Mouse (Mus musculus) embryonic facial prominence, embryonic 10.5 days (tissue): ENCODE data around the gene Pih1d1. TPM values are rescaled to one million over a fixed set of nuclear protein-coding genes. Genes with fewer than 3 reads are reported as not detected.

Source experiments
- DNase-seq: peaks from one replicate; pipeline ENCODE4 v3.0.0-alpha.2; 2017; ENCODE audit warnings: low spot score
- H3K27ac ChIP-seq: fragments of 300-500 bp; sonication (generic); replicated peaks from 2 replicates; pipeline ENCODE4 v1.5.1; 2016; ENCODE audit warnings: mild to moderate bottlenecking
- H3K27me3 ChIP-seq: fragments of 300-500 bp; sonication (generic); replicated peaks from 2 replicates; pipeline ENCODE4 v1.6.1; 2016; ENCODE audit warnings: low read depth, mild to moderate bottlenecking; ENCODE audit not compliant: poor library complexity, severe bottlenecking
- H3K36me3 ChIP-seq: fragments of 300-500 bp; sonication (generic); replicated peaks from 2 replicates; pipeline ENCODE4 v1.6.1; 2016; ENCODE audit warnings: mild to moderate bottlenecking, moderate library complexity
- H3K4me1 ChIP-seq: fragments of 300-500 bp; sonication (generic); 2 replicates; pipeline ENCODE4 v1.6.1; 2016
- H3K4me3 ChIP-seq: fragments of 300-500 bp; sonication (generic); 2 replicates; pipeline ENCODE4 v1.5.1; 2016; ENCODE audit warnings: mild to moderate bottlenecking, moderate library complexity
- H3K9me3 ChIP-seq: fragments of 300-500 bp; sonication (generic); 2 replicates; pipeline ENCODE4 v1.6.1; 2016; ENCODE audit warnings: mild to moderate bottlenecking
- WGBS: fragments of 180-500 bp; shearing (Covaris S2); methylation state at CpG from one replicate; pipeline ENCODE4 v1.1.7; 2016; 5-methylcytosine and 5-hydroxymethylcytosine counted together
- polyA plus RNA-seq: library from polyadenylated mRNA; unstranded; fragments of >200 nt; fragmentation: Nextera tagmentation; extraction: Ambion mirVana; gene quantifications from 2 replicates; pipeline ENCODE4 v1.2.1, GENCODE M21; 2016

Gene Pih1d1
- polyA plus RNA-seq, 1 experiment from 2014 or later, result 99.6 TPM

DNA sequence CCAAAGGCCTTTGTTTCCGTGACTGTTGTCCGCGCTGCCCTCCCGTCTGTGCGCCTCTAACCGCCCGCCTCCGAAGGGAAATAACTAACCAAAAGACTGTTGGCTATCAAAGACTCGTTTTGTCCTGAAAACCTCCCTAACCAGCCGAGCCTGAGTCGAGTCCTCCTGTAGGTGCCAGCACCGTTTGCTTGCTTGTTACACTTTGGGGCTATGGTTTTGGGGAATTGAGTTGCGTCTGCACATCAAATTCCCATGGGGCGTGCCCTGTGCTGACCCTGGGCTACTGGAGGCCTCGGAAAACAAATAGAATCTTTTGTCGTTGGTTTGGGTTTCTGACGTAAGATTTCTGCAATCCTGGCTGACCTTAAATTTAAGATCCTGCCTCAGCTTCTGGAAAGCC is 24.8 kb upstream of the Pih1d1 start:
- H3K27ac ChIP-seq, result peak overlapping the region; percentile 100
- peak; percentile 80 for DNase-seq
- H3K27me3 ChIP-seq, result peaks cover 5% of the 10 kb centered on the region; the same call in 1 of the 2 replicates
- H3K4me1 ChIP-seq, result peaks cover 53% of the 10 kb centered on the region
- under 1% methylated on average over 17 of the region's 17 CpGs for whole genome bisulfite sequencing
- peaks cover 31% of the 10 kb centered on the region for H3K36me3 ChIP-seq
- peak overlapping the region; percentile 88 for H3K4me3 ChIP-seq
- H3K9me3 ChIP-seq, result no peaks in the 10 kb centered on the region

DNA sequence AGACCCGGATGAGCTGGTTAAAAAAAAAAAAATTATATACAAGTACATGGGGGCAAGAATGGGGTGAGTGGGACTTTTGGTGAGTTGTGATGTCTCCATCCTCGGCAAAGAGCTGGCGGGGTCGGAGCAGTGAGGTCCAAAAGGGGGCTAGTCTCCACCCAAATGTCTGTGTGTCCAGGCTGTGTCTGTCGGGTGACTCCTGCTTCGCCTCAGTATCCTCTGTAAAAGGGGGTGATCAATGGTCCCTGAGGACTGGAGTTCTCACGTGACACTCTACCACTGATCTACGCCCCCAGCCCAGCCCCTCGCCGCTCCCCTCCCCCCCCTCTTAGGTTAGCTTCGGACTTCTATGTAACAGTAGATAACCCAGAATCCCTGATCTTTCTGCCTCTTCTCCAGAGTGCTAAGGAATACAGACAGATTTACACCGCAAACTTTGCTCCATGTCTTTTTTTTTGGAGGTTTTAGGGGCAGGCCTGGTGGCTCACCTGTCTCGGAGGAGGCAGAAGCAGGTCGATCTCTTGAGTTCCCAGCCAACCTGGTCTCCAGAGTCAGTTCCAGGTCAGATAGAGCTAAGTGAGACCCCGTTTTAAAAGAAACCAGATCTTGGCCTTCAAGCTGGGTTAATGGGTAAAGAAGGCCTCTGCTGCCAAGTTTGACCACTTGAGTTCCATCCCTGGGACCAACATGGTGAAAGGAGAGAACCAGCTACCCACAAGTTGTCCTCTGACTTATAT is 24.2 kb upstream of the Pih1d1 start:
- Histone ChIP-seq H3K27me3 (peaks cover 12% of the 10 kb centered on the region), H3K27ac (peak overlapping the region; percentile 100), H3K9me3 (no peaks in the 10 kb centered on the region), H3K4me1 (peaks cover 53% of the 10 kb centered on the region), H3K36me3 (peaks cover 30% of the 10 kb centered on the region), H3K4me3 (peak overlapping the region; percentile 88)
- 56% methylated on average over 15 of the region's 15 CpGs for WGBS
- peak; percentile 36 for DNase-seq

GRCm38 (mm10) chr7:45131850-45132249 is 22.3 kb upstream of the Pih1d1 start:
- H3K36me3 ChIP-seq, result peaks cover 11% of the 10 kb centered on the region
- peak overlapping the region; percentile 28; the same call in 1 of the 2 replicates for H3K4me3 ChIP-seq
- H3K4me1 ChIP-seq, result peaks cover 42% of the 10 kb centered on the region
- 0 out of 2 replicates have a peak overlapping the region, but pooled peaks have one; percentile 37 for H3K27ac ChIP-seq
- DNase-seq, result no peak
- H3K9me3 ChIP-seq, result no peaks in the 10 kb centered on the region
- peaks cover 29% of the 10 kb centered on the region for H3K27me3 ChIP-seq
- WGBS, result 82% methylated on average over 11 of the region's 11 CpGs

- DNase-seq, result no peak
- no peaks in the 10 kb centered on the region for H3K9me3 ChIP-seq
- no peaks in the 10 kb centered on the region for H3K36me3 ChIP-seq
- WGBS, result 75% methylated on average over 8 of the region's 8 CpGs
- no peak overlapping the region for H3K4me3 ChIP-seq
- H3K27ac ChIP-seq, result no peak overlapping the region; the same call in 1 of the 2 replicates
- peaks cover 37% of the 10 kb centered on the region for H3K27me3 ChIP-seq
- H3K4me1 ChIP-seq, result peaks cover 35% of the 10 kb centered on the region
Observed at GRCm38 (mm10) chr7:45133446-45134159, 20.5 kb upstream of the Pih1d1 start.

DNA sequence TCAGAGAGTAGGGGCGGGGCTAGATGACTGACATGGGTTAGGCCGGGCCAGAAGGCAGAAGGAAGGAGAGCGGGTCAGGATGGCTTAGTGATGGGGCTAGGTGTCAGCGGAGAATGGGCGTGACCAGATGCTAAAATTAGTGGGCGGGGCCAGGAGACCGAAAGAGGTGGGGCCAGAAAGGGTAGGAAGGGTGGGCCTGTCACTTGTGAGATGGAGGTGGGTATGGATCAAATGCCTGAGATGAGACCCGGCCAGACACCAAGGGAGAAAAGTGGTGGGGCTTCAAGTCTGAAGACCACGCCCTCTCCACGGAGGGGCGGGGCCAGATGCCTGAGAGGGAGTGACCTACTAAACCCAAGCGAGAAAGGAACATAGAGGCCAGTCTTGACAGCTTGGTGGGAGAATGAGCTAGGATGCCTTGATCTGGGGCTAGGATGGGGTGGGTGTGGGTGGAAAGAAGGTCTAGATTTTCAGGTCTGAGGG is 19.5 kb upstream of the Pih1d1 start:
- H3K36me3 ChIP-seq, result no peaks in the 10 kb centered on the region
- no peaks in the 10 kb centered on the region for H3K9me3 ChIP-seq
- H3K27me3 ChIP-seq, result peaks cover 37% of the 10 kb centered on the region
- 5% methylated on average over 12 of the region's 12 CpGs for WGBS
- peak; percentile 48 for DNase-seq
- H3K27ac ChIP-seq, result no peak overlapping the region
- peak overlapping the region; percentile 63; the same call in 1 of the 2 replicates for H3K4me3 ChIP-seq
- H3K4me1 ChIP-seq, result peaks cover 31% of the 10 kb centered on the region

DNA sequence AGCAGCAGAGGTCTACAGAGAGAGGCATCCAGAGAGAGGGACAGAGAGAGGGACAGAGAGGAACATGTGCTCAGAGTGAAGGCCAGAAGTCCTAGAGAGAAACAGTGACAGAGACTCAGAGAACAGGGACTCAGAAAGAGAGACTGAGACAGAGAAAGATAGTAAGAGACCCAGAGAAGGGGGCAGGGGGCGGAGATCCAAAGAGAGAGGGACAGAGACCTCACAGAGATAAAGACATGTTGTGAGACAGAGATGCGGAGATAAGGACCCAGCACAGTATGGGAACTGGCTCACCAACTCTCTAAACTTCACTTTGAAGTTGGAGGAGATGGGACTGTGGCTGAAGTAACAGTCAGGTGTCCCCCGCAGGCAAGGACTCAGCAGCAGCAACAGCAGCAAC is 18.7 kb upstream of the Pih1d1 start:
- Histone ChIP-seq H3K27ac (0 out of 2 replicates have a peak overlapping the region, but pooled peaks have one; percentile 63), H3K4me1 (peaks cover 27% of the 10 kb centered on the region), H3K9me3 (no peaks in the 10 kb centered on the region), H3K4me3 (peak overlapping the region; percentile 63), H3K36me3 (no peaks in the 10 kb centered on the region; the same call in 1 of the 2 replicates), H3K27me3 (peaks cover 37% of the 10 kb centered on the region)
- DNase-seq, result no peak
- WGBS, result 78% methylated on average over 3 of the region's 3 CpGs

- H3K36me3 ChIP-seq, result no peaks in the 10 kb centered on the region; the same call in 1 of the 2 replicates
- peak within 1 kb of the TSS; percentile 63 for H3K27ac ChIP-seq
- peaks cover 37% of the 10 kb centered on the region for H3K27me3 ChIP-seq
- WGBS, result 5% methylated on average over 29 of the region's 29 CpGs
- no peaks in the 10 kb centered on the region for H3K9me3 ChIP-seq
- peak; percentile 86 for DNase-seq
- peak within 1 kb of the TSS; percentile 63 for H3K4me3 ChIP-seq
- peaks cover 27% of the 10 kb centered on the region for H3K4me1 ChIP-seq
Observed at GRCm38 (mm10) chr7:45135993-45136567, 18.0 kb upstream of the Pih1d1 start, which contains the start of the genes Gm45713 and Flt3l. Gene Gm45713 (minus strand): TSS chr7:45136231. Gene Flt3l (minus strand): TSS chr7:45136432.

GRCm38 (mm10) chr7:45137171-45138006 is 16.7 kb upstream of the Pih1d1 start:
- no peak for DNase-seq
- H3K36me3 ChIP-seq, result peaks cover 12% of the 10 kb centered on the region
- 0 out of 2 replicates have a peak overlapping the region, but pooled peaks have one; percentile 6 for H3K4me3 ChIP-seq
- H3K9me3 ChIP-seq, result no peaks in the 10 kb centered on the region
- peaks cover 24% of the 10 kb centered on the region for H3K4me1 ChIP-seq
- 84% methylated on average over 12 of the region's 12 CpGs for WGBS
- H3K27me3 ChIP-seq, result peaks cover 33% of the 10 kb centered on the region
- H3K27ac ChIP-seq, result 0 out of 2 replicates have a peak overlapping the region, but pooled peaks have one; percentile 14

GRCm38 (mm10) chr7:45138403-45138802 is 15.7 kb upstream of the Pih1d1 start:
- DNase-seq, result no peak
- 88% methylated on average over 1 of the region's 1 CpGs for WGBS
- H3K27ac ChIP-seq, result no peak overlapping the region
- H3K27me3 ChIP-seq, result peaks cover 33% of the 10 kb centered on the region
- H3K4me3 ChIP-seq, result no peak overlapping the region
- H3K36me3 ChIP-seq, result peaks cover 22% of the 10 kb centered on the region
- H3K4me1 ChIP-seq, result peaks cover 24% of the 10 kb centered on the region
- H3K9me3 ChIP-seq, result no peaks in the 10 kb centered on the region

- Histone ChIP-seq H3K27ac (no peak overlapping the region), H3K36me3 (peaks cover 40% of the 10 kb centered on the region), H3K9me3 (no peaks in the 10 kb centered on the region), H3K4me3 (no peak overlapping the region), H3K4me1 (peaks cover 13% of the 10 kb centered on the region), H3K27me3 (peaks cover 24% of the 10 kb centered on the region)
- no peak for DNase-seq
- WGBS, result 77% methylated on average over 8 of the region's 8 CpGs
Observed at GRCm38 (mm10) chr7:45139904-45140723, 14.0 kb upstream of the Pih1d1 start.

- peaks cover 52% of the 10 kb centered on the region for H3K36me3 ChIP-seq
- H3K9me3 ChIP-seq, result no peaks in the 10 kb centered on the region
- H3K27ac ChIP-seq, result no peak overlapping the region
- H3K27me3 ChIP-seq, result peaks cover 13% of the 10 kb centered on the region
- 87% methylated on average over 3 of the region's 3 CpGs for WGBS
- peaks cover 4% of the 10 kb centered on the region; the same call in 1 of the 2 replicates for H3K4me1 ChIP-seq
- no peak for DNase-seq
- H3K4me3 ChIP-seq, result no peak overlapping the region
Observed at GRCm38 (mm10) chr7:45141319-45141718, 12.8 kb upstream of the Pih1d1 start.
